Mouse (Mus musculus) thymus, postnatal 36 days (tissue): Measurements from ENCODE around the gene Mosmo.

Experiments
- DNase-seq, 2 experiments: peaks; one replicate each; pipeline ENCODE4 v3.0.0; 2022; ENCODE audit warnings: mixed read lengths in 2 of 2

The Mosmo gene

DNA sequence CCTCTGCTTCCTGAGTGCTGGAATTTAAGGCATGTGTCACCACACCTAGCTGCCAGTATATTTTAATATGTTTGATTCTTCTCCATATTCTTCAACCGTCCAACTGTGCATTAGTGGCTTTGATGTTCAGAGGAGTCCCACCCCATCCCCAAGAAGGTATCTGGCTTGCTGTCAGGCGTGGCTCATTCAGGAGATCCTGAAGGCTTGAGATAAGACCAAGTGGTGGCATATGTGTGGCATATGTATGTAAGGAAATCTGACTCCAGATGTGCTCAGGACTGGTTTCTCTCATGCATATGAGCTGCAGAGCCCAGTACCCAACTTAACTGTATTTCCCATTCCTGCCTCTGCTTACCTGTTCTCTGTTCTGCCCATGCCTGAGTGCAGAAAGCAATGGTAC lies 100.6 kb downstream of the Mosmo start:
- no peak for DNase-seq
